Mouse (Mus musculus) C2C12 (cell line): Measurements from ENCODE around the gene Dgcr2. TPM values are rescaled to one million over a fixed set of nuclear protein-coding genes. Genes with fewer than 3 reads are reported as not detected.

Experiments used
- H3K27me3 ChIP-seq: one replicate; pipeline ENCODE4 v1.6.1; 2011; ENCODE audit not compliant: control insufficient read depth, insufficient read depth, insufficient read length
- H3K36me3 ChIP-seq: one replicate; pipeline ENCODE4 v1.6.1; 2011; ENCODE audit not compliant: control insufficient read depth, insufficient read depth
- H3K4me3 ChIP-seq: one replicate; pipeline ENCODE4 v1.5.1; 2011; ENCODE audit warnings: mild to moderate bottlenecking, control low read depth; ENCODE audit not compliant: poor library complexity, insufficient read depth, severe bottlenecking
- H3K79me2 ChIP-seq: one replicate; pipeline ENCODE4 v1.6.1; 2011; ENCODE audit not compliant: control insufficient read depth, insufficient read depth
- H3K79me3 ChIP-seq: one replicate; pipeline ENCODE4 v1.6.1; 2011; ENCODE audit warnings: low read depth, control low read depth
- H3ac ChIP-seq: one replicate; pipeline ENCODE3; 2011; ENCODE audit warnings: low read depth; ENCODE audit not compliant: control insufficient read depth, insufficient read length
- CEBPB ChIP-seq: IDR thresholded peaks from one replicate; pipeline ENCODE4 v1.6.1; 2011; ENCODE audit warnings: low read depth, mild to moderate bottlenecking, control low read depth, moderate library complexity
- CTCF ChIP-seq: IDR thresholded peaks from one replicate; pipeline ENCODE4 v1.5.1; 2011; ENCODE audit not compliant: control insufficient read depth, insufficient read depth, insufficient read length
- FOSL1 ChIP-seq: IDR thresholded peaks from one replicate; pipeline ENCODE4 v1.8.0; 2011; ENCODE audit warnings: mild to moderate bottlenecking, low read length; ENCODE audit not compliant: poor library complexity, insufficient read depth, severe bottlenecking
- MAX ChIP-seq: IDR thresholded peaks from one replicate; pipeline ENCODE4 v1.6.1; 2011; ENCODE audit warnings: mild to moderate bottlenecking, control low read depth
- MYOD1 ChIP-seq: IDR thresholded peaks from one replicate; pipeline ENCODE4 v1.6.1; 2011; ENCODE audit warnings: low read depth; ENCODE audit not compliant: control insufficient read depth, insufficient read length
- MYOG ChIP-seq: IDR thresholded peaks from one replicate; pipeline ENCODE4 v1.6.1; 2011; ENCODE audit not compliant: control insufficient read depth, insufficient read length; ENCODE audit errors: extremely low read depth
- USF1 ChIP-seq: IDR thresholded peaks from one replicate; pipeline ENCODE4 v1.6.1; 2011; ENCODE audit warnings: low read depth, mild to moderate bottlenecking, control low read depth, moderate library complexity
- polyA plus RNA-seq: library from polyadenylated mRNA; unstranded; fragments of >200 nt; fragmentation: generic; extraction: Trizol; gene quantifications from one replicate; pipeline ENCODE4 v1.2.1, GENCODE M21; 2012; ENCODE audit warnings: missing spikeins

The Dgcr2 gene
- polyA plus RNA-seq, 1 experiment: 41.9 TPM

DNA sequence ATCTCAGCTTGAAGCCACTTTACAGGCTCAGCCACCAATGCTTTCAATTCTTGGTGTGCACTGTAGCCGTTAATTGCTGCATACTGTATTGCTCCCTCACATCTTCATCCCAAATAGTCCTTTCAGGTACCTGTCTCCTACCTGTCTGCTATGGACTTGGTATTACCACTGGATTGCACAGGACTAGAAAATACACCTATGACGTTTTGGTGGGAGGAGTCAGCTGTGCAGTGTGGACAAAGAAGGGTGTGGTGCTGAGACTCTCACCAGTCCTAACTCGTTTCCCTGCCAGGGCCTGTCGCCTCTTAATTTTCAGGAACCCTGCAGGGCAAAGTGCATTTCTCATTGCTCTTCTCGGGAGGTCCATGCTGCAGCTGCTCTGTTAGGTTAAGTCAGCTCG is 32.6 kb downstream of the Dgcr2 start:
- TF ChIP-seq USF1 (no peak), CTCF (no peak), MYOD1 (no peak), MYOG (no peak), CEBPB (no peak), FOSL1 (no peak), MAX (no peak)

DNA sequence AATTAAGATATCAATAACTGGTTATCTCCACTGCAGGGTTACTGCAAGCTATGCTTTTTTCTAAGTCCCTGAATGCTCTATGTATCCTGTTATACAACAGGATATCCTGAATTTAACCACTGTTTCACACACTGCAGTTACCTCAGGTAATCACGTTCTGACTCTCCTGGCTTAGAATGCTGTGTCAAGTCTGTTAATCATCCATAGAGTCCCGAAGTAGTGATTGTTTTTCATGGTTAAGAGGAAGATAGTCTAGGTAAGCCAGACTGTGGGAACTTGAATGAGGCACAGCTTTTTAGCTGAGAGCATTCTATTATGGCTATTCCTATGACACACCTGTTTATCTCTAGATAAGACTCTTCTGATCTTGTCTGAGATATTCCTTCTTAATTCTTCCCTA is 33.1 kb downstream of the Dgcr2 start:
- no peak overlapping the region for H3K4me3 ChIP-seq
- H3K27me3 ChIP-seq: no peaks in the 10 kb centered on the region
- H3K36me3 ChIP-seq: peaks cover 21% of the 10 kb centered on the region
- TF ChIP-seq FOSL1 (no peak), USF1 (no peak), CTCF (no peak), MYOG (no peak), MYOD1 (no peak), CEBPB (no peak), MAX (no peak)
- H3K79me2 ChIP-seq: peaks cover 28% of the 10 kb centered on the region
- H3ac ChIP-seq: no peak overlapping the region
- peaks cover 8% of the 10 kb centered on the region for H3K79me3 ChIP-seq

More for the DNA sequence above, 32.6 kb downstream of the Dgcr2 start:
- peaks cover 19% of the 10 kb centered on the region for H3K36me3 ChIP-seq
- H3K79me2 ChIP-seq: peaks cover 28% of the 10 kb centered on the region
- peaks cover 8% of the 10 kb centered on the region for H3K79me3 ChIP-seq
- no peak overlapping the region for H3K4me3 ChIP-seq
- no peak overlapping the region for H3ac ChIP-seq
- no peaks in the 10 kb centered on the region for H3K27me3 ChIP-seq

DNA sequence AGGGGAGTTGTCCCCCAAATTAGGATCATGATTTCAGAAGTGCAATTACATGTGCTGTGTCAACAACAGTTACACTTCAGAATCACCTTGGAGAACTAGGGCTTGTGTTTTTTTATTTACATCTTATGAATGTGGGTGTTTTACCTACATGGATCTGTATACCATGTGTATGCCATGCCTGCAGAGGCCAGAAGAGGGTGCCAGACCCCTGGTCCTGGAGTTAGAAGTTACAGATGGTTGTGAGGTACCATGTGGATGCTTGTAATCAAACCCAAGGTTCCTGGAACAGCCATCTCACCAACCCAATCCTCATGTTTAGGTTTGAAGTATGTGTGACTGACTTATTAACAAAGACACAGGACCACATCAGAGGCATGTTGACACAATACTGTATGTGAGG is 39.8 kb downstream of the Dgcr2 start:
- Histone ChIP-seq H3K27me3 (no peaks in the 10 kb centered on the region), H3ac (no peak overlapping the region), H3K79me3 (no peaks in the 10 kb centered on the region), H3K36me3 (peaks cover 58% of the 10 kb centered on the region), H3K4me3 (no peak overlapping the region), H3K79me2 (peaks cover 7% of the 10 kb centered on the region)
- TF ChIP-seq CTCF (no peak), USF1 (no peak), MYOD1 (no peak), MYOG (no peak), FOSL1 (no peak), MAX (no peak), CEBPB (no peak)

DNA sequence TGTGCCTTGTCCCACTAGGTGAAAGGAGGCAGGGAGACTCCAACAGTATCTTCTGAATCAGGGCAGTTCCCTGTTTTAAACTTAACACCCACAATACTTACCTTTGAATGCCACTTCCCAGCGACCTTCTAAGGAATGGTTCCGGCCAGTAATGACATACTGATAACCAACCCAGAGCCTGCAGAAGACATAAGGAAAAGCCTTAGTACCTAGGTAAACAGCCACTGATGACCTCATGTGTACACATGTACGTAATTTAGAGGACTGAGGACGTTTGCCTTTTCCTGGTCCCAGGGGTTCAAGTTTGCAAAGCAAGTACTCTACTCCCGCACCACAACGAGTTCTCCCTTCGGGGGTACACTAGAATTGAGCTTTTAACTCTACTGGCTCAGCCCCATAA is 41.2 kb downstream of the Dgcr2 start:
- Histone ChIP-seq H3K27me3 (no peaks in the 10 kb centered on the region), H3K79me2 (peaks cover 2% of the 10 kb centered on the region), H3K36me3 (peaks cover 68% of the 10 kb centered on the region), H3K4me3 (no peak overlapping the region), H3K79me3 (no peaks in the 10 kb centered on the region), H3ac (no peak overlapping the region)
- TF ChIP-seq MYOD1: no peak
- TF ChIP-seq MYOG: no peak
- TF ChIP-seq USF1: no peak
- TF ChIP-seq MAX: no peak
- no peak for TF ChIP-seq CEBPB
- no peak for TF ChIP-seq CTCF
- TF ChIP-seq FOSL1: no peak

DNA sequence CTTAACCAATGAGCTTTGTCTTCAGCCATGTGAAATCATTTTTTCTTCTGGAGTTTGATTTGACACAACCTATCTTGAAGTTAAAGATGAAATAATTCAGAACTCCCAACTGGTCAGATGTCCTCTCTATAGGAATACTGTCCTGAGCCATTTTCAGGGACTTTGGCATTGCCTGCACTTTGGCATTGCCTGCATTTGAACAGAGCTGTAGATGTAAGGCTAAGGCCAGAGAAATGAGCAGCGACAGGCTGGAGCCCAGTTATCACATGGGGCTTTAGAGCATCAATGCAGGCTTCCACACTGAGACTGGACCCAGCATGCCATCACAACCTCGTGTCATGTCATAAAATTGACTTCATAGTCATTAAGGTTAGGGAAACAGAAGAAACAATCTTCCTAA is 45.1 kb downstream of the Dgcr2 start:
- Histone ChIP-seq H3ac (no peak overlapping the region), H3K4me3 (no peak overlapping the region), H3K79me2 (no peaks in the 10 kb centered on the region), H3K27me3 (no peaks in the 10 kb centered on the region), H3K36me3 (peaks cover 76% of the 10 kb centered on the region), H3K79me3 (no peaks in the 10 kb centered on the region)
- no peak for TF ChIP-seq MYOG
- no peak for TF ChIP-seq MYOD1
- TF ChIP-seq MAX: no peak
- no peak for TF ChIP-seq USF1
- TF ChIP-seq CTCF: no peak
- no peak for TF ChIP-seq FOSL1
- no peak for TF ChIP-seq CEBPB

DNA sequence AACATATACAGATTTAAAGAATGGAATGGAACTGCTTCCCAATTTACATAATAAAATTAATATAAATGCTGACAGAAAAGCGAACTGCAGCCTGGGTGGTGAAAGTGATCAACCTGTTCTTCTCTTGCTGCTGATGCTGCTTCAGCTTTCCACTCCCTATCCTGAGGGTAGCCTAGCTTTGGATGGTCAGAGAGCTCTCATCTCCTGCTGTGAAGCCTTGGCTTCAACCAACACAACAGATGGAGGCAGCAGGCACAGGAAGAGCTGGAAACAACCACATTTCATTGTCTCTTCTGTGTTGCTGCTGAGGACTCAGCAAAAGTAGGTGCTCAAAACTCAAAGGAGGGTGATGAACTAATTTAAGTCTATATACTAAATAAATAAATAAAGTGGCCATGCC is 46.5 kb downstream of the Dgcr2 start:
- TF ChIP-seq CEBPB (no peak), FOSL1 (no peak), USF1 (no peak), MYOG (no peak), MAX (no peak), MYOD1 (no peak), CTCF (no peak)
- Histone ChIP-seq H3K79me2 (no peaks in the 10 kb centered on the region), H3K4me3 (no peak overlapping the region), H3ac (no peak overlapping the region), H3K79me3 (no peaks in the 10 kb centered on the region), H3K27me3 (no peaks in the 10 kb centered on the region), H3K36me3 (peaks cover 74% of the 10 kb centered on the region)
